Mouse (Mus musculus) hindbrain, embryonic 13.5 days (tissue): ENCODE measurements at regions not wholly inside any gene's neighbourhood (a gene's known extent, or its start where the extent isn't known, plus 50 kb on each side); places are given as distances from the start of the nearest gene placed in this dataset.
"Not testable (repeated sequence)": the region's sequence is repeated elsewhere in the genome, so short reads cannot be mapped to it uniquely, and the experiment has no call there.

Source experiments
- ATAC-seq: fragments of 200-750 bp; cut with Nextera tagmentation; 2 replicates; pipeline ENCODE4 v1.8.0; 2017; ENCODE audit warnings: moderate TSS enrichment; ENCODE audit not compliant: low FRiP score
- H3K27ac ChIP-seq: fragments of 300-500 bp; sonication (generic); 2 replicates; pipeline ENCODE4 v1.5.1; 2015; ENCODE audit warnings: inconsistent platforms, mild to moderate bottlenecking, moderate library complexity
- H3K27me3 ChIP-seq: fragments of 300-500 bp; sonication (generic); 2 replicates; pipeline ENCODE4 v1.6.1; 2015; ENCODE audit warnings: mild to moderate bottlenecking, inconsistent platforms
- H3K36me3 ChIP-seq: fragments of 300-500 bp; sonication (generic); 2 replicates; pipeline ENCODE4 v1.6.1; 2015; ENCODE audit warnings: mild to moderate bottlenecking, inconsistent platforms
- H3K4me1 ChIP-seq: fragments of 300-500 bp; sonication (generic); replicated peaks from 2 replicates; pipeline ENCODE4 v1.6.1; 2015; ENCODE audit warnings: inconsistent platforms
- H3K4me2 ChIP-seq: fragments of 300-500 bp; sonication (generic); 2 replicates; pipeline ENCODE4 v1.6.1; 2015; ENCODE audit warnings: inconsistent platforms, mild to moderate bottlenecking, moderate library complexity
- H3K4me3 ChIP-seq: fragments of 300-500 bp; sonication (generic); 2 replicates; pipeline ENCODE4 v1.5.1; 2015; ENCODE audit warnings: mild to moderate bottlenecking, inconsistent platforms
- H3K9ac ChIP-seq: fragments of 300-500 bp; sonication (generic); 2 replicates; pipeline ENCODE4 v1.6.1; 2015; ENCODE audit warnings: mild to moderate bottlenecking, inconsistent platforms
- H3K9me3 ChIP-seq: fragments of 300-500 bp; sonication (generic); 2 replicates; pipeline ENCODE4 v1.6.1; 2016; ENCODE audit warnings: inconsistent platforms
- WGBS: fragments of 180-500 bp; shearing (Covaris S2); methylation state at CpG from one replicate; pipeline ENCODE4 v1.1.7; 2015; 5-methylcytosine and 5-hydroxymethylcytosine counted together

DNA sequence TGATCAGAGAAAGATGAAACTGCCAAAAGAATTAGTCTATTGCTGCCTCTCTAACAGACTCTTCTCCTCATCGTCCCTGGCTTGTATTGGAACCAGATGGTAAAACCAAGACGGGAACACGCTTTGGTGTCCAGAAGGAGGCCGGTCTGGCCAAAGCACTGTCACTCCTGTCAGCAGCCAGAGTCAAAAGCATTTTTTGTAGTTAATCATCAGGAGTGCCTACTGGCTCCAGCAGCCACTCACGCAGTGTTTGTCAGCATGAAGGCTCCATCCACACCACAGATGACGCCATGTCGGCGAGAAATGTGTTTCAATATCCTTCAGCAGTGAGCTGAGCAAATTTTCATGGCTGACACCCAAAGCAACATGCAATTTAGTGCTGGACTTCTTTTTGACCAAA is 162.1 kb upstream of the G2e3 start:
- H3K4me1 ChIP-seq, result no peaks in the 10 kb centered on the region
- no peaks in the 10 kb centered on the region for H3K9me3 ChIP-seq
- no peak overlapping the region for H3K9ac ChIP-seq
- no peak overlapping the region for H3K4me3 ChIP-seq
- H3K27ac ChIP-seq, result no peak overlapping the region
- ATAC-seq, result no peak
- peaks cover 5% of the 10 kb centered on the region; the same call in 1 of the 2 replicates for H3K27me3 ChIP-seq
- H3K4me2 ChIP-seq, result no peak overlapping the region
- H3K36me3 ChIP-seq, result no peaks in the 10 kb centered on the region
- WGBS, result 81% methylated on average over 8 of the region's 8 CpGs

DNA sequence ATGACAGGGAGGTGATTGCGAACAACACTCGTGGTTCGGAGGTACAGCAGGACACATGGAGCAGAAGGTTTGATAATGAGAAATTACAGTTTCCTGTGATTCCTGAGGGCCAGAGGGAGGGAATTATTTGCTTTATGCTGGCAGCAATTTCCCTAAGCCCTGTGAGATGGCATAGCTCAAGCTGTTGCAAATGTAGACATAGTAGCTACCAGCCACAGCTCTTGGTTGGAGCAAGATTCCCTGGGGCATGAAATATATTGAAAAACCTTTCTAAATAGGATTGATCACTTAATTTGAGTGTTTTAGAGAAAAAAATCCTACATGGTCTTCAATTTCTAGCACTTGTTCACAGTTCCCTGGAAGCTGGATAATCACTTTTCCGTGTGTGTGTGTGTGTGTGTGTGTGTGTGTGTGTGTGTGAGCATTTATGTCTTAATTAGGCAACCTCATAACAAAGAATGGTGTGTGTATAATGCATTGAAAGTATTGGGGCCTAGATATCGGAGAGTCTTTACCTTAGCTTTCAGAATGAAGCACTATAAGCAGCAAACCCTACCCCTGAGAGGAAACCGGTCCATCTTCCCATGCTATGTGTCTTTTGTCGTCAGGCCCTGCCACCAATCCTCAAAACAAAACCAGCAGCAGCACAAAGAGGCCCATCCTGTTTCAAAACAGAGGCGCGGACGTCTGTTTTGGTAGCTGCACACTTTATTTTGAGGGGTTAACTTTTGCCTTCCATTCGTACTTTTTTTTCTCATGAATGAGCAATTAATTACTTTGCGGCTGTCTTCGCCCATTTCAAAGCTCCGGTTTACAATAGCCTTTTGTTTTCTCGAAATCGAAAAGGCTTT is 172.7 kb upstream of the G2e3 start:
- H3K4me3 ChIP-seq, result 0 out of 2 replicates have a peak overlapping the region, but pooled peaks have one; percentile 11
- H3K27me3 ChIP-seq, result no peaks in the 10 kb centered on the region
- H3K36me3 ChIP-seq, result no peaks in the 10 kb centered on the region
- H3K9ac ChIP-seq, result no peak overlapping the region
- H3K4me2 ChIP-seq, result peak overlapping the region; percentile 44
- WGBS, result 27% methylated on average over 16 of the region's 16 CpGs
- peak; percentile 71 for ATAC-seq
- H3K27ac ChIP-seq, result no peak overlapping the region
- peaks cover 9% of the 10 kb centered on the region for H3K4me1 ChIP-seq
- no peaks in the 10 kb centered on the region for H3K9me3 ChIP-seq

DNA sequence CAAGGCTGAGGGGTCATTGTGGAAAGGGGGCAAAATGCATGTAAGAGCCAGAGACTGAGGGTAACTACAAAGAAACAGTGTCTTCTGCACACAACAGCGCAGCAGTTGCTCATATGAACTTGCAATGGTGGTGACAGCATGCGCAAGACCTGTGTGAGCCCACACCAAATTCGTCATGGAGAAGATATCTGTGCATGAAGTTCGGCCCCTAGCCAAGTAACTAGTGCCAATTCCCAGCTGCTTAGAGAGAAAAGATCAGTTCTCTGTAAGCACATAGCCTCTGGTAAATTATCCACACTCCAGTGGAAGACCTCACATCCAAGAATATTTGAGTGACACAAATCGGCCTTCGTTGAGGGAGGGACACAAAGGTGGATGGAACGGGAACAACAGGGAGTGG is 182.7 kb upstream of the G2e3 start:
- Histone ChIP-seq H3K4me1 (no peaks in the 10 kb centered on the region), H3K4me3 (no peak overlapping the region), H3K27me3 (no peaks in the 10 kb centered on the region), H3K9ac (no peak overlapping the region), H3K4me2 (no peak overlapping the region), H3K9me3 (peaks cover 8% of the 10 kb centered on the region; the same call in 1 of the 2 replicates), H3K27ac (no peak overlapping the region), H3K36me3 (no peaks in the 10 kb centered on the region)
- no peak for ATAC-seq
- 92% methylated on average over 7 of the region's 7 CpGs for WGBS

DNA sequence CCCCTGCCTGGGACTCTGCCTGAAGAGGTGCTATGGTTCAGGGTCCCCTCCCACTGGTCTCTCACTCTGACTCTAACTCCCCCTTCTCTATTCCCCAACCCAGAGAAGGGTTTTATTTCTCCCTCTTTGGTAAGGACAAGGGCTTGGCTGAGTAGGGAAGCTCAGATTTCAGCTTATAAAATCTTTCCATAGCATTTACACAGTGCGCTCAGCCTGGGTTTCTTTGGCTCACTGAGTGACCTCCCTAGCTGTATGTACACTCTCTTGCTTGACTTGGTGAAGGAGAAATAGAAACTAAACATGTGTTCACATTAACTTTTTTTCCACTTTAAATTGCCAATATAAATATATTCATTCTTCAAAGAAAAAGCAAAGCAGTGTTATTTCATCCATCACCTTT is 186.9 kb upstream of the G2e3 start:
- H3K36me3 ChIP-seq, result no peaks in the 10 kb centered on the region
- H3K4me1 ChIP-seq, result no peaks in the 10 kb centered on the region
- H3K4me2 ChIP-seq, result no peak overlapping the region
- no peak overlapping the region for H3K27ac ChIP-seq
- no peak overlapping the region for H3K9ac ChIP-seq
- no peaks in the 10 kb centered on the region for H3K27me3 ChIP-seq
- WGBS, result 100% methylated on average over 1 of the region's 1 CpGs
- H3K9me3 ChIP-seq, result peaks cover 8% of the 10 kb centered on the region; the same call in 1 of the 2 replicates
- no peak for ATAC-seq
- H3K4me3 ChIP-seq, result no peak overlapping the region

DNA sequence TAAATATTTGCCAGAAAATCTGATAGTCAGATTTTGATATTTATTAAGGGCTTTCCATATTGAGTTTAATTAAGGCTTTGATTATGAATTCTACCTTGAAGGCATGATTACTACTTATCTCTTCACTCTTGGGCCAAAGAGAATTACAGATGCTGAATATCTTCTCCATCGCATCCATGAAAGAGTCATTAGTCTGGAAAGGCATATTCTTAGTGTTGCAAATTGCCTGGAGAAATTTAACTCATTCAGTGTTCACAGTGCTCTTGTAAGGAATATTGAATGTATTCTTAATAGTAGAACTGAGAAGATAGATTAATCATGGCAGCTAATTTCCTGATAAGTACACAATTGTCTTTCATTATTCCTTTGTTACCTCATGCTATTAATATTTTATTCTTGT is 187.7 kb upstream of the G2e3 start:
- H3K4me2 ChIP-seq, result no peak overlapping the region
- no peaks in the 10 kb centered on the region for H3K36me3 ChIP-seq
- no peaks in the 10 kb centered on the region for H3K27me3 ChIP-seq
- no peak overlapping the region for H3K4me3 ChIP-seq
- peaks cover 6% of the 10 kb centered on the region; the same call in 1 of the 2 replicates for H3K9me3 ChIP-seq
- H3K9ac ChIP-seq, result no peak overlapping the region
- no peaks in the 10 kb centered on the region for H3K4me1 ChIP-seq
- 64% methylated on average over 1 of the region's 1 CpGs for WGBS
- no peak for ATAC-seq
- H3K27ac ChIP-seq, result no peak overlapping the region

DNA sequence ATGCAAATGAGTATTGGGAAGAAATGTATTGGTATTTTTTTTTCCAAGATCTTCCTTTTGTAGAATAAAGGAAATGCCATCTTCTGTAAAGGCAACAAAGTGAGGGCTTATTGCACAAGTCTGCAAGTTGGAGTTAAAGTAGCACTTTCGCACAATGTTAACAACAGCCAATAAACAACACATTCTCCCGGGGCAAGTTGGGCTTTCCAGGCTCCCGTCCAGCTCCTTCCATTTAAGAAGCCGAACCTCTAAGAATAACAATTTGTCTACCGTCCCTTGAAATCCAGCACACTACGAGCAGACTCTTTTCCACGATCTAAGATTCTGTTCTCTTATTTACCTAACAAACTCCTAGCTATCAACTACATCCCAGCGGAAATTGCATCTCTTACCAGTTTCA is 199.9 kb upstream of the G2e3 start:
- H3K27me3 ChIP-seq, result no peaks in the 10 kb centered on the region
- H3K9ac ChIP-seq, result no peak overlapping the region
- H3K4me2 ChIP-seq, result no peak overlapping the region
- H3K36me3 ChIP-seq, result no peaks in the 10 kb centered on the region
- H3K4me1 ChIP-seq, result no peaks in the 10 kb centered on the region
- H3K4me3 ChIP-seq, result no peak overlapping the region
- H3K27ac ChIP-seq, result no peak overlapping the region
- no peak for ATAC-seq
- 88% methylated on average over 8 of the region's 8 CpGs for WGBS
- H3K9me3 ChIP-seq, result no peaks in the 10 kb centered on the region

DNA sequence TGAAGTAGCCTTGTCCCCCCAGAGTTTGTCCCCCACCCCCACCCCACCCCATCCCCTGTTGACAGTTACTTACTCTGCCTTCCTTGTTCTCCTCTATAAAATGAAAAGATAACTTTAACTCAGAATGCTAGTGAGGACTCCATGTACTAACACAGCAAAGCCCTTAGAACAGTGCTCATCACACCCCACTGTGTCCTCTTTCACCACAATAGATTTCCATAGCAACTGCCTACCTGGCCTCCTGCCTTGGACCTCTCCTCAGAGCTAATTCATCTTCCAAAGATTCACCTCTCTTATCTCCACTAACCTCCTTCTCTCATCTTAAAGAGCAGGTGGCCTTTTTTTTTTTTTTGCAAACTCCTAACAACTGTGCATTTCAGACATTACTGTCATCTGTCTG is 204.0 kb upstream of the G2e3 start:
- no peaks in the 10 kb centered on the region for H3K4me1 ChIP-seq
- H3K36me3 ChIP-seq, result no peaks in the 10 kb centered on the region
- no peak for ATAC-seq
- H3K4me2 ChIP-seq, result no peak overlapping the region
- H3K27ac ChIP-seq, result no peak overlapping the region
- H3K27me3 ChIP-seq, result no peaks in the 10 kb centered on the region
- no peak overlapping the region for H3K9ac ChIP-seq
- no peaks in the 10 kb centered on the region for H3K9me3 ChIP-seq
- no peak overlapping the region for H3K4me3 ChIP-seq

DNA sequence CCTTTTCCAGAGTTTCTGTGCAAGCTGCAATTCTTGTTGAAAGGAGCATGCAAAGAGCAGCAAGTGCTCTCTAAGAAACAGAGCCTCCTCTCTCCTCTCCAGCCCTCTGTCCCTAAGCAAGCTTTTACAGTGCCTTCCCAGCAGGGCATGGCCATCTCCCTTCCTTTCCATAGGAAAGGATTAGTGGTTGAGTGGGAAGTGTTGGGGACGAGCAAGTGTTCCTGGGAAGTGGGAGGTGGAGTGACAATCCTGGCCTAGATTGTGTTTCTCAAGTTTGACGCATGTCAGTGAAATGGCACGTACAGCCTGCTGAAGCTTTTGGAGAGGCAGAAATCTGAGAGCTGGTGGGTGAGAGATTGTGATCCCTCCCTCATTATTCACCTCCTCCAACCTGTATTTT is 204.7 kb upstream of the G2e3 start:
- Histone ChIP-seq H3K4me3 (no peak overlapping the region), H3K36me3 (no peaks in the 10 kb centered on the region), H3K27me3 (no peaks in the 10 kb centered on the region), H3K9me3 (no peaks in the 10 kb centered on the region), H3K4me1 (no peaks in the 10 kb centered on the region), H3K9ac (no peak overlapping the region), H3K27ac (no peak overlapping the region), H3K4me2 (no peak overlapping the region)
- 66% methylated on average over 3 of the region's 3 CpGs for WGBS
- no peak for ATAC-seq

DNA sequence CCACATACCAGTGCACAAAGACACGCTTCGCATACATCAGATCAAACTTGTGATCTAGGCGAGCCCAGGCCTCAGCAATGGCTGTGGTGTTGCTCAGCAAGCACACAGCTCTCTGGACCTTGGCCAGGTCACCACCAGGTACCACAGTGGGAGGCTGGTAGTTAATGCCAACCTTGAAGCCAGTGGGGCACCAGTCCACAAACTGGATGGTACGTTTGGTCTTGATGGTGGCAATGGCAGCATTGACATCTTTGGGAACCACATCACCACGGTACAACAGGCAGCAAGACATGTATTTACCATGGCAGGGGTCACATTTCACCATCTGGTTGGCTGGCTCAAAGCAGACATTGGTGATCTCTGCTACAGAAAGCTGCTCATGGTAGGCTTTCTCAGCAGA is 214.2 kb upstream of the G2e3 start:
- not testable (repeated sequence) for H3K4me3 ChIP-seq, H3K27me3 ChIP-seq, H3K9ac ChIP-seq, H3K4me2 ChIP-seq, H3K9me3 ChIP-seq, H3K27ac ChIP-seq, H3K36me3 ChIP-seq, ATAC-seq, H3K4me1 ChIP-seq
- WGBS, result 83% methylated on average over 5 of the region's 5 CpGs

DNA sequence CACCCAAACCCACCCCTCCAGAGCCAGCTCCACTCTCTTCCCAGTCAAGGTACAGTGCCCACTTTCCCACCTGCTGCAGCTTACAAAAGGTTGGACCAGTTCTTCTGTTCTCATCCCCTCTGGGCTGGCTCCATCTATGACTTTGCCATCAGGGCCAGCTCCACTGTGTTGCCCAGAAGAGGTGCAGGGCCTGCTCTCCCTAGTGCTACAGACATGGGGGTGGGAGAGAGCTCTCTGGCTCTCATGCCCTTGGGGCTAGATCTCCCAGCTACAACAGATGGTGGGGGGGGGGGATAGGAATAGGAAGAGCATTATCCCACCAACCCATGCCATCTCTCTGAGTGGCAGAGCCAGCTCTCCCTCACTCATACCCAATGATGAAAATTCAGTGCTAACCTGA is 219.6 kb upstream of the G2e3 start:
- Histone ChIP-seq H3K9me3 (no peaks in the 10 kb centered on the region), H3K9ac (no peak overlapping the region), H3K4me3 (no peak overlapping the region), H3K4me1 (no peaks in the 10 kb centered on the region), H3K36me3 (no peaks in the 10 kb centered on the region), H3K4me2 (no peak overlapping the region), H3K27ac (no peak overlapping the region), H3K27me3 (no peaks in the 10 kb centered on the region)
- ATAC-seq, result no peak

DNA sequence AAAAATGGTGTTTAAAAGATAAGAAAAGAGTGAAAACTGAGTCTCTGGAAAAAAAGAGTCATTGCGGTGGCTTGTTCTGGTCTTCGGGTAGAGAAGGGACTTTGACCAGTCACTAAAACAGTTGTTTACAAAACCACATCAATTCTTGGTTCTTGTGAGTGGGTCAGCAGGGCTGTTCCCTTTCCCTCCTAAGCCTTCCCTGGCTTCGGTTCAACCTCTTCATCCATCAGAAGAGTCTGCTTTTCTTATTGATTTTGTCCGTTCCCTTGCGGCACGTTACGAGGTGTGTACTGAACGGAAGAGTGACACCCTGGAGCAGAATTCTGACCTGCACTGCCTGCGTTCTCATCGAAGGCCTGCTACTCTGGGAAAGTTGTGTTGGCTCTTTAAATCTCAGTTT is 229.1 kb upstream of the G2e3 start:
- no peaks in the 10 kb centered on the region for H3K4me1 ChIP-seq
- no peak overlapping the region; the same call in 1 of the 2 replicates for H3K27ac ChIP-seq
- H3K27me3 ChIP-seq, result no peaks in the 10 kb centered on the region
- no peak overlapping the region for H3K9ac ChIP-seq
- no peak overlapping the region for H3K4me2 ChIP-seq
- no peak overlapping the region for H3K4me3 ChIP-seq
- 93% methylated on average over 10 of the region's 10 CpGs for WGBS
- no peak for ATAC-seq
- H3K36me3 ChIP-seq, result no peaks in the 10 kb centered on the region
- H3K9me3 ChIP-seq, result no peaks in the 10 kb centered on the region

DNA sequence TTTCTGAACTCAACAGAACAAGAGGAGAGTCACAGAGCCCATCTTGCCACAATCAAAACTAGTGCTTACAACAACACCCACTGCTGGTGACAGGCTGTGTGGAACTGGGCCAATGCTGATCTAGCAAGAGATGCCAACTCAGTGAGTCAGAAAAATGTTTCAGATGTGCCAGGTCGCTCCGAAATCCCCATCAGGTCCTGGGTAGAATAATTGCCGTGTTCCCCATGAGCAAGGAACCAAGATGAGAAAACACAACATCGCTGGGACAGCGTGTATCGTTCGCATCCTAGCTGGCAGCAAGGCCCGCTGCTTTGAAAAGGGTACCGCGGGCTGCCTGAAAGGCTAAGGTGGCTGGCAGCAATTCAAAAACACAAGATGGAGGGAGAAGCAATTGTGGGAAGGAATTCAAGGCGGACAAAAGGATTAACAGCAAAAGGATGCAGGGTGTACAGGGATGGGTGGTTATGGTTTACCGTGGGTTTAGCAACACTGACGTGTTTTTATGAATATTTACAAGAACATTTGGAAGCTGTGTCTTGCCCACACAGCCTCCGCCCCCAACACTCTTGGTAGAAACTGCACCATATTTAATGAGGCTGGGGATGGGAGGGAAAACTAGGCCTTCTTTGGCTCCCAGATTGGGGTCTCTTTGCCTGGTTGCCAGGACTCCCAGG is 229.7 kb upstream of the G2e3 start:
- peak; percentile 92 for ATAC-seq
- no peak overlapping the region for H3K4me2 ChIP-seq

More for the DNA sequence above, 229.7 kb upstream of the G2e3 start:
- Histone ChIP-seq H3K36me3 (no peaks in the 10 kb centered on the region), H3K4me1 (no peaks in the 10 kb centered on the region), H3K9me3 (no peaks in the 10 kb centered on the region), H3K4me3 (no peak overlapping the region), H3K27me3 (no peaks in the 10 kb centered on the region), H3K27ac (peak overlapping the region; percentile 49; the same call in 1 of the 2 replicates), H3K9ac (no peak overlapping the region)
- WGBS, result 75% methylated on average over 14 of the region's 14 CpGs
